Mouse (Mus musculus) stomach, postnatal 0 days (tissue): Measurements from ENCODE around the gene Thap2.

Experiments
- CTCF ChIP-seq: IDR thresholded peaks from 2 replicates; pipeline ENCODE4 v1.5.1; 2016; ENCODE audit warnings: antibody characterized with exemption, low read depth, mild to moderate bottlenecking, moderate library complexity
- EP300 ChIP-seq: optimal IDR thresholded peaks from 2 replicates; pipeline ENCODE3; 2016; ENCODE audit warnings: antibody characterized with exemption

GRCm38 (mm10) chr10:115332997-115333396, 51.2 kb downstream of the Thap2 start:
- TF ChIP-seq EP300 (no peak), CTCF (no peak)
